Mouse (Mus musculus) kidney, postnatal 25 days (tissue): ENCODE data around the gene Insrr.
"Not testable (repeated sequence)": the region's sequence is repeated elsewhere in the genome, so short reads cannot be mapped to it uniquely, and the experiment has no call there.

Experiments
- DNase-seq, 2 experiments: peaks; one replicate each; pipeline ENCODE4 v3.0.0; 2021; ENCODE audit warnings: mixed read lengths in 2 of 2

Gene Insrr

DNA sequence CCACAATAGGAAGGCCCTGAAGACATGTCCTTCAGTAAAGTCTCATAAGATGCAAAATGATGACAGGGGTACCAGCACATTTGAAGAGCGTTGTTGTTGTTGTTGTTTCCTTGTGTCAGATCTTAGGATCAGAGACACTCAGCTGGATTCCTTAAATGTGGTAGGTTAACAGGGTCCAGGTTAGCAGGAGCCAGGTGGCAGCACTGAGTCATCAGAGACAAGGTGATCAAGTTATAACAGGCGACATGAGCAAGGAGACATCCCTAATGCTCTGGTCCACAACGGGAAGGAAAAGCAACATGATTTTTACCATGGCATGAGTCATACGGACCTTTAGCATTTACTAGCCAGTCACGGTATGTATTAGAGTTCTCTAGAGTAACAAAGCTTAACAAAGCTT lies 36.7 kb downstream of the Insrr start:
- DNase-seq, result peak in 1 of 2 experiments; percentile 47

DNA sequence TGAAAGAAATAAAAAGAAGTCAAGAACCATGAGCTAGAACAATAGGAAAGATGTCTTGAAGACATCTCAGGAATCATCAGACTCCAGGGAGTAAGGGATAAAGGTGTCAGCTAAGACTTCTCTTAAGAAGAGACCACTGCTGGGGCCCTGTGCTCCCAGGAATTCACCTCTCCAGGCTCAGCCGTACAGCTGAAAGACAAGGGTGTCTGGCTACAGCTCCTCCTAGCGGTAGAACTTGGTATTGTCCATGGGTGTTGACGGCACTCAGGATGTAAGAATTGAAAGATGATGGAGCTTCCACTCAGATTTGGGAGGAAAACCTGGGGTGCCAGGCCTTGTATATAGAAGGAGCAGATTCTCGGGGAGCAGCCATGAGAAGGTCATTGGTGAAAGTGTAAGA lies 41.9 kb downstream of the Insrr start:
- DNase-seq, result peak; percentile 70 to 90

DNA sequence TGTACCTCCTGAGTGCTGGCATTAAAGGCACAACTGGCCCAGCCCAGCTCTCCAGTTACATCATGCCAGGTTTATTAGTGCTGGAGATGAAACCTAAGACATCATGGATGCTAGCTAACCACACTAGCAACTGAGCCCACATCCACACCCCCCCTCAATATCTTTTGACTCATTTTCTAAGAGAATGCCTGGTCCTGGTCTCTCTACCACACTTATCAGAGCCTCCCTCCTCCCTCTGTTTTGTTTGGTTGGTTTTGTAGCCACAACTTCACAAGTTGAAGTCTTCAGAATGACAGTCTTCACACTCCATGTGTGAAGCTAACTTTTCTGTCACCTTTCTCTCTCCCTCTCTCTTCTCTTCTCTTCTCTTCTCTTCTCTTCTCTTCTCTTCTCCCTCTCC lies 44.1 kb downstream of the Insrr start:
- no peak for DNase-seq

DNA sequence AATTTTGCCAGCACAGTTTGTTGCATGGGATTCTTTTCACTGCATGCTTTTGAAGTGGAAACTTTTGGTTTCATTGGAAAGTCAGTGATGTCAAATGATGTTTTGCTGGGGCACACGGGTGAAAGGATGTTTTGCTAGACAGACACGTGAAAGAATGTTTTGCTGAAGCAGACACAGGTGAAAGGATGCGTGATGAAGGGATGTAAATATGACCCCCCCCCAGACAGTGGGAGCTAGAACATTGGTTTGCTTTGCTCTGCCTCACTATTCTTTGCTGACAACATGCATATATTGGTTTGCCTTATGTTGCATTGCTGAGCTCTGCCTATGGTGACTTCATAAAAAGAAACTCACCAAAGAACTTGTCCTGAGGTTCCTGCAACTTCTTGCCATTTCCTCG lies 48.2 kb downstream of the Insrr start:
- no peak for DNase-seq

DNA sequence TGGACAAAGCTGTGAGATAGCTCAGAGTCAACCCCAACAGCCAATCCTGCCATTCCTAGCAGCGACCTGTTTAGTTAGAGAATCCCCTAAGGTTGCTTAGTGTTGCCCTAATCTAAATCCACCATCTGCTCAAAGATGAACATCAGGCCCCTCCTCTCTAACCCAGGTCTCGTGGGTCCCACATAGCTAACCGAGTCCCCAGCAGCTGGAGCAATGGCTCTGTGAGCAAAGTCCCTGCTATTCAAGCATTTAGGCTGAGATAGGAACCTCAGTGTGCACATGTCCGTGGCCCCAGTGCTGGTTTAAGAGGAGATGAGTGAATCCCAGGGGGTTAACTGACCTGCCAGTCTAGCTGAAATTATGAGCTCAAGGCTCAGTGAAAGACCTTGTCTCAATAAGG lies 49.4 kb downstream of the Insrr start:
- no peak for DNase-seq

DNA sequence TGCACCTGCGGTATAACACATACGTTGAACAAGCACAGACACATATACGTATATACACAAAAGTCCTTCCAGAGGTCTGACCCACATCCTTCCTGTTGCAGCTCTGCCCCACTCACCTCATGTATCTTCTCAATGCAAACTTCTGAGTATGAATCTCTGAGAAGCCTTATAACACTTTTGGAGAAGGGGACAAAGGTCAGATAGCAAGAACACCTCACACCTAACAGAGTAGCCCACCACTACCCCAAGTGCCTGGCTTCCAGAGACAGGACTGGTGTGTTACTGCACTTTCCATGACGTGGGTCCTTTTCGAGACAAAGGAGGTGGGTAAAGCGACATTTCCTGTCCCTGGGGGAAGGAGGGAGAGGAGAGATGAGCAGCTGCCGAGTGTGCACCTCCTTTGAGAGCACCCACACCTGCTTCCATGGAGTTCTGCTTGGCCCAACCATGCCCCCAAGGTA lies 49.9 kb downstream of the Insrr start, which contains the start of gene Sh2d2a:
Gene Sh2d2a, plus strand, starts transcription at position 106 of the 461 bp plus-strand sequence.
- DNase-seq, result no peak

DNA sequence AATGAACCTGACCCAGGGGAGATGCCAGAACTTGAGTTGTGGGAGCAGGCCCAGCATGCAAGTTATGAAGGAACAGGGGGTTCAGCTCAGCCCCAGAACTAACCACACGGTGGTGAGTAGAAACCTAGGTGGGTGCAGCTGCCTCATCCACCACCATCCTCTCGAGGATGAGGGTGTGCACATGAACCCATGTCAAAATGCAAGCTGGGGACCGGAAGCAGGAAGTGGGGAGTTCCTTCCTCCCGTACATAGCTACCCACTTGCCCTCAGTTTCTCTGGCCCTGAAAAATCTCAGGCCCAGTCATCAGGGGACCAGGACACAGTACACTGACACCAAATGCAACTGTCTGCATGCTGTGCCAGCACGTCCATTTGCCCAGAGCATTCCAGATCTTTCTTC lies 50.9 kb downstream of the Insrr start:
- DNase-seq, result no peak

DNA sequence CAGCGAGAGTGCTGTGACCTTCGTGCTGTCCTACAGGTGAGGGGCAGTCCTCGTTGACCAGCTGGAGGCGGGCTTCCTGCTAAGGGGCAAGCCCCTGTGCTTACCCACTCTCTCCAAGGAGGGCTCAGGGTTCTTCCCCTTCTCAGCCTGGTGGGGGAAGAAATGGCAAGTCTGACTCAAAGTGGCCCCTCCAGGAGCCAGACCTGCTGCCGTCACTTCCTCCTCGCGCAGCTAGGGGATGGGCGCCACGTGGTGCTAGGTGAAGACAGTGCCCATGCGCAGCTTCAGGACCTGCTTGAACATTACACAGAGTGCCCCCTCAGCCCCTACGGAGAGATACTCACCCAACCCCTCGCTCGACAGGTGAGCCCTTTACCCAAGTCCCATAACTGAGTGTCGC lies 52.4 kb downstream of the Insrr start:
- no peak for DNase-seq

DNA sequence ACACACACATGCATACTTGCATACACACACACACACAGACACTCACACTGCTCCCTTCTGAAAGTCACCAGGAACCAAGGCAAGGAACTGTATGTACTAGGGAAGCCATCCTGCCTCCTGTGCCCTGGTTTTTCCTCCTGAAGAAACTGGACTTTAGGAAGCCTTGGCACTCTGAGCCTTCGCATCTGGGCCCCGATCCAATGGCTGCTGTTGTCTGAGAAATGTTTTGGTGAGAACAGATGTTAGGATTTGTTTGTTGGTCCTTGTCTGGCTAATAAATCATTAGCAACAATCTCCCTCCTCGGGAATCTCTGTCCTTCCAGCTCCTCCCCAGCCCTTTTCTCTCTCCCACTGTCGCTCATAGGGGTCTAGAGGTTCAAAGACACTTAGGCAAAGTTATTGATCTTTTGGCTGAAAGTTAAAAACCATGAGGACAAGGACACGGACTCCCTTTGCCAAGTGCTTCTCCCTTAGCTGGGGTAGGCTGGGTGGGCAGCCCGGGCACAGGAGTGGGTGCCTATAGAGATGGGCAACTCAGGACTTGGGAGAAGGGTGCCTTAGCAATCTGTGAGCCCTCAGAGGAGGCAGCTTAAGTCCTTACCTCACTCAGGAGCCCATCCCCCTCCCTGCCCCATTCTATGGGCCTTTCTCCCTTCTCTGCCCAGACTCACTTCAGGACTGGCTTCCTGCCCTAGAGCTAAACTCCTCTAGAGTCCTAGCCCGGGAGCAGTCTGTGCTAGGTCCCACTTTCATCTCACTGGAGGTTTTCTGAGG lies 58.2 kb downstream of the Insrr start:
- DNase-seq, result peak; percentile 60 to 63

DNA sequence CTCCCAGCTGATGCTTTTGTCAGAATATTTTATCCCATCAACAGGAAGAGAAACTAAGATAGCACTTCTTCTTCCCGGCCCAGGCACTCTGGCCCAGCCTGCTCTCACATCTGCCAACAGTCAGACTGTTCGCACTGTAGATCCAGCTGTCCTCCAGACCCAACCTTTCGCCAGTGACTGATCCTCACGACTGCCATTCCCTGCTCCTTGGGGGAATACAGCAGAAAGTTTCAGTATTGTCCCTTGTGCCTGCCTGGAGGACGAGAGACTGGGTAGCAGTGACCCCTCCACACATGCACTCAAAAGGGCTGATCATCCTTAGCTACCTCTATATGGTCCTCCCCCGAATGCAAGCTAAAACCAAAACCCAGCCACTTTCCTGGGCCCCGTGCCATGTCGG lies 59.2 kb downstream of the Insrr start:
- no peak for DNase-seq

DNA sequence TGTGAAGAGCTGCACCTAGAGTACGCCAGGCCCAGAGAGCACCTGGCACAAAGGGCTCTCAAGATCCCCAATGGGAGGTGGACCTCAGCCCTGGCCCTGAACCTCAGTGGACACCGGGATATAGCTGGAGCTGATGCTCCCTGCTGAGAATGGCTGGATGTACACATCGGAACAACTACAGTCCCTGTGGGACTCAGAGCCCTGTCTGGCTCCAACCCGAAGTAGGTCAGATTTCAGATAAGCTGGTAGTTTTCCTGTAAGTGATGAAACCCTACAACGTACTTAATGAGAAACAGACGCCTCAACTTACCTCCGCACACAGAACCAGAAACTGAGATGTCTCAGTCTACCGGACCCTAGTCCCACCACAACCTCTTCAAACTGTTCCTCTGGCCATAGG lies 60.9 kb downstream of the Insrr start:
- no peak for DNase-seq

DNA sequence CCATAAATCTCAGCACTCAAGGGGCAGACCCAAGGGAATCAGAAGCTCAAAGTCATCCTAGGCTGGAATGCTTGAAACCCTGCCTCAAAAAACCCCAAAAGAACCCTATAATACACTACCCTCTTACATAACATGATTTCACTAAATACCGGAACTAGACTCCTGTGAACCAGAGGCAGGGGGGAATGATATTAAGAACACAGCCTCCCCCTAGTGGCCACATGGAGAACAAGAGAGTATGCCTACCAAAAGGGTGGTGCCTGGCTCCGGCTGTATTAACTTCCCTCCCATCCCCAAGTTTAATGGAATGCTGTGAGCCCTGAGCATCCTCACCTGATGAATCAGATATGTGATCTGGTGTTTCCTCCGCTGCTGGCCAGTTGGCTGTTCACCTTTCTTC lies 63.1 kb downstream of the Insrr start:
- peak; percentile 71 to 84 for DNase-seq

DNA sequence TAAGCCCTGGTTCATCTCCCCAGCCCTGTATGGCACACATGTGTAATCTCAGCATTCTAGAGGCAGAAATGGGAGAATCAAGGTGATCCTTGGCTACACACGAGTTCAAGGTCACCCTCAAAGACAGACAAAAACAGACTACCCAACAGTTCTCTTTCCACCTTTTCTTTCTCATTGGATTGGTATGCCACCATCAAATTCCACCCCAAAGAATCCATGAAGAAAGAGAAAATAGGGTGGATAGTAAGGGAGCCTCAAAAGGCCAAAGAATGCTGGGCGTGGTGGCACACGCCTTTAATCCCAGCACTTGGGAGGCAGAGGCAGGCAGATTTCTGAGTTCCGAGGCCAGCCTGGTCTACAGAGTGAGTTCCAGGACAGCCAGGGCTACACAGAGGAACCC lies 67.4 kb downstream of the Insrr start:
- DNase-seq, result not testable (repeated sequence)
